Mouse (Mus musculus) layer of hippocampus, adult 18-20 months (tissue): Measurements from ENCODE around the gene Snhg11. TPM values are rescaled to one million over a fixed set of nuclear protein-coding genes. Genes with fewer than 3 reads are reported as not detected.
"Not testable (repeated sequence)": the region's sequence is repeated elsewhere in the genome, so short reads cannot be mapped to it uniquely, and the experiment has no call there.

Experiments used
- DNase-seq, 2 experiments: peaks; one replicate each; pipeline ENCODE4 v3.0.0; 2022; ENCODE audit warnings: low spot score in 2 of 2
- total RNA-seq, 2 experiments: library from RNA; stranded (reverse); gene quantifications; 2 replicates each; pipeline ENCODE4 v1.2.3; 2021

Gene Snhg11
- total RNA-seq, 2 experiments from 2014 or later, result 436 to 499 TPM

GRCm38 (mm10) chr2:158369474-158370172, 5.8 kb upstream of the Snhg11 start:
- DNase-seq, result no peak

- DNase-seq, result no peak
These were observed 5.3 kb upstream of the Snhg11 start for GRCm38 (mm10) chr2:158370173-158370550.

DNA sequence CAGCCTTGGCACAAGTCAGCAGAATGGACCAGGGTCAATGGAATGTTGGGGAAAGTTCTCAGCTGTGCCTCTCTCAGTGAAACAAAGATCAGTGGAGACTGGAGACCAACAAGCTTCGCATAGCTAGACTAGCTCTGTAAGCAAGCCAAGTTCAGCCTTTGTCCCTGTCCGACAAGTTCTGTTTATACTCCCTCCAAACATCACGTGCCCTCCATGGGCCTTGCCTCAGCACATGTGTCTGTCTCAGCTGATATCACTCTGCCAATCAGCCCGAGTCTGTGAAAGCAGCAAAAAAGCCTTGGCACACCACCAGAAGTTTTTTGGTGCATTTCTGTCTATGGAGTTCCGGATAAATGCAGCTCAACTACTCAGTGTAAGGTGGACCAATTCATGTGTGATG, 2.4 kb upstream of the Snhg11 start:
- no peak for DNase-seq

GRCm38 (mm10) chr2:158373516-158373915, 1.9 kb upstream of the Snhg11 start:
- DNase-seq, result no peak

DNA sequence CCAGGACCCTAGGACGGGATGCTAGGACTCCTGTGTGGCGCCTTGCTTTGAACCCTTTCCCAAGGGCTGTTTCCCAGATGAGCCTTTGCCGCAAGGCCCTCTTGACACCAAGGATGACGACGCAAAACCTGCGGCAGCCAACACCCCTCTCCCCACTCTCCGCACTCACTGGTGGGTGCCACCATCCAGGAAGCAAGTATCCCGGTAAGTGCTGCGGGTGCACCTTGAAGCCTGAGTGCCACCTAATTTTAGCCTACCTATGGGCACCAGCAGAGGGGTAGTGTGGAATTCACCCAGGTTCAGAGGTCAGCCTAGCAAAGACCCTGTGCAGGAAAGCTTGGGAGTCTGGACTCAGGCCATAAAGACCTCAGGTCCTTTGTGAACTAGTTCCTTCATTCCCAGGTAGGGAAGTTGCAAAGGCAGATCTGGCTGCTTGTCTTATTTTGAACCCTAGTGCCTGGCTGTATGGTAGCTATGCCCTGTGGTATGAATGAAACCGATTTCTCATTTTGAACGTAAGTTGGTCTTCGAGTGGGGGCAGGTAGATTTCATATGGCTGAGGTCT, 767 bp downstream of the Snhg11 start:
- no peak for DNase-seq

GRCm38 (mm10) chr2:158376798-158377197, 1.4 kb downstream of the Snhg11 start:
- DNase-seq, result peak; percentile 28 to 45

GRCm38 (mm10) chr2:158377811-158378210, 2.4 kb downstream of the Snhg11 start:
- peak; percentile 34 to 56 for DNase-seq

GRCm38 (mm10) chr2:158379354-158380078, 4.1 kb downstream of the Snhg11 start:
- DNase-seq, result peak; percentile 42 to 79

- no peak for DNase-seq
These were observed 10.6 kb downstream of the Snhg11 start for GRCm38 (mm10) chr2:158386072-158386471.

- DNase-seq, result no peak
These were observed 14.0 kb downstream of the Snhg11 start for GRCm38 (mm10) chr2:158389421-158389820.

GRCm38 (mm10) chr2:158396369-158396768, 20.9 kb downstream of the Snhg11 start:
- no peak for DNase-seq

DNA sequence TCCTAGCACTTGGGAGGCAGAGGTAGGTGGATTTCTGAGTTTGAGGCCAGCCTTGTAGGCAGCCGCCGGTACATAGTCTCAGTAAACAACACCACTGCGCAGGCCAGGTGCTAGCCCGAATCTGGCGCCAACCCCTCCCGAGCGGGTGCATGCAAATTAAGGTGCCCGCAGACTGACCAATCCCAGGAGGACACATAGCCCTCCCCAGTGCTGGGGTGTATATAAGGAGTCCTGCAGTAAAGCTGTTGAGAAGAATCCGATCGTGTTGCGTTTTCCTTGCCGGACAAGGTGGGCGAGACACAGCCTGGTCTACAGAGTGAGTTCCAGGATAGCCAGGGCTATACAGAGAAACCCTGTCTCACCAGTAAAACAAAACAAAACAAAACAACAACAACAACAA, 21.7 kb downstream of the Snhg11 start:
- not testable (repeated sequence) for DNase-seq

GRCm38 (mm10) chr2:158402915-158403314, 27.5 kb downstream of the Snhg11 start:
- DNase-seq, result no peak

DNA sequence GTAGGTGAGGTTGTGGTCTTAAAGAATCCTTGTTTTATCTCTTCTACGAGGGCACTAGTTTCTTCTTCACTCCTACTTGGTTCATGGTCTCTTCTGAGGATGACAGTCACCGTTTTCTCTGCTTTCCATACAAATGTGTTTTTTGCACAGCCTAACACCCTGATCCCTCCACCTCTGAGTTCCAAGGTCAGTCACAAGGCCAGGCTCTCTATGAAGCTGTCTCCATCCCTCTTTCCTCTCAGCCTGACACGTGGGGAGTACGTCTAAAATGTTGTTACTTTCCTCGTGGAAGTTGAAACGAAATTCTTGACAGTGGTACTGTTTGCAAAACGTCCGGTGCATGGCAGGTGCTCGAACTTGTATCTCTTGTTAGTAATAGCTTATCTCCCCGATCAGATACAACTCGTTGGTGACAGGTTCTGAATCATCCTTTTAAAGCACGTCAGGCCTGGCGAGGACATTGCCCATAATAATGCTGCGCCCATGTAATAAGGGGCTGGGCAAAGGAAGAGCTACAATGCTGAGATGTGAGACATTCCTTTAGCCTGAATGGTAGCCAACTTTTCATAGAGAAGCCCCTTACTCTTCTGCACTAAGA, 33.7 kb downstream of the Snhg11 start:
- DNase-seq, result no peak

DNA sequence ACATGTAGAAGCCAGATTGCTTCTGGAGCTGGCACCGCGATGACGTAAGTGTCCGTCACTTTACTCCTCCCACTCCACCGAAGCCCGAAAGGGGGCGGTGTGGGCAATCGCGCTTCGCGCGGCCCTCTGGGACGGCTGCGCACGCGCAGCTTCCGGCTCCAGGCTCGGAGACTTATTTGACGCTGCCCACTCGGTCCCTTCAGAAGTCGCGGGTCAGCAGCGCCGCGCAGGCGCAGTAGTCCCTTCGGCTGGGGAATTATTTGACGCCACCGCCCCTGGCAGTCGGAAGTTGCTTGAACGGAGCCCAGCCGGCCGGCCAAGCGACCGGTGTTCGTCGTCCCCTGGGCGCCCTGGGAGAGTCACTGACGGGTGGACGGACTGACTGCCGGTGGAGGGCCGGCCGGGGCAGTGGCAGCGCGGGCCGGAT, 34.2 kb downstream of the Snhg11 start, which contains the start of gene Ralgapb:
TSS of gene Ralgapb (plus strand) at position 254 of the 427 bp plus-strand sequence.
- peak; percentile 99 for DNase-seq

DNA sequence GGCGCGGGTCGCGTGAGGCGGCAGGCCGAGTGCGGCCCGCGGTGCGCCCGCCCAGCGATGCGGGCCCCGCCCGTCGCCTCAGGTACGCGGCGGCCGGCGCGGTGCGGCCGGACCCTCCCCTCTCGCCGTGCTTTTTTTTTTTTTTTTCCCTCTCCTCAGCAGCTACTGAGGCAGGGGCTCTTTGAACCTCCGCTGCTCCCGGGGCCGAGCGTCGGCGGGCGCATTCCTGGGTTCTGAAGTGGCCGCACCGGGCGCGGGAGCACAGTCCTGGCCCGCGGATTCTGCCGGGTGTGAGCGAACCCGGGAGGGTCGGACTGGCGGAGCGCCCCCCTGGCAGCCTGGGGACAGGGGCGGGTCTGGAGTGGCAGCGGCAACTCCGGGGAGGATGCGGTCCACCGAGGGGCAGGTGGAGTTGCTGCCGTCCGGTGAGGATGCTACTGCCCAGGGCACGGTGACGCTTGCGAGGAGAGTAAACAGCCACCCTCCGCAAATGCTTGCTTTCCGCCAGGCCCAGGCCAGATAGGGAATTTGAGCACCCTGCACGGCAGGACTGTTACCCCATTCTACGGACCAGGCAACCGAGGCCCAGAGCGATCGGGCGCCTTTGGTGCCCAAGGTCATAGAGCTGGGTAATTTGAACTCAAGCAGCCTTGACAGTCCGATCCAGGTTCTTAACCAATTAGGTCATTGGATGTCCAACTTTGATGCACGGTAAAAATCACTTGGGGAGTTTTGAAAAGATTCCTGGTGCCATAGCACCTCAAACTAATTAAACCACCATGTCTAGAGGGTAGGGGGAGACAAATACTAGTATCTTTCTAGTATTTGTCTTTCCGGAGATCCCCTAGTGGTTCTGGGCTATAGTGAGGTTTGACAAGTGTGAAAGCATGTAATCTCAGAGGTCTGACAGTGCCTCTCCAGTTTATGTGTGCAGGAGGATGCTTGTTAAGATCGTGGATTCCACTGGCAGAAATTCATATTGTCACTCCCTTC, 34.9 kb downstream of the Snhg11 start:
- no peak for DNase-seq

- no peak for DNase-seq
These were observed 37.8 kb downstream of the Snhg11 start for GRCm38 (mm10) chr2:158413240-158413639.

DNA sequence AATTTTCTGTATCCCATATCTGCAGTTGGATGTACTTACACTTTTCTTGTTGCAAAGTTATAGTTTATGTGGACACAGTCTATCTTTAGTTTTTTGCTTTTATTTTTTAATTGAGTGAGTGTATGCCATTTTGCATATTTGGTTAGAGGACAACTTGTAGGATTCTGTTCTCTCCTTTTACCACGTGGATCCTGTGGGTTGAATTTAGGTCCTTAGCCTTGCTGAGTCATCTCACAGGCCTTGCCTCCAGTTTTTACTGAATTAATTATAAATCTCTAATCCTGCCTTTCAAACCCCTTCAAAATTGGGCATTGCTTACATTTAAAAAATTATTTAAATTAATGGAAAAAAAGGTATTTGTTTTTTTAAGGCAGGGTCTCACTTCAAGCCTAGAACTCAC, 40.4 kb downstream of the Snhg11 start:
- DNase-seq, result no peak

- no peak for DNase-seq
These were observed 43.2 kb downstream of the Snhg11 start for GRCm38 (mm10) chr2:158418663-158419062.
